Mouse (Mus musculus) embryonic fibroblast, embryonic 13.5 days (primary cell): ENCODE measurements around the gene Tep1.
A peak's percentile ranks its signal among the peaks of the same experiment; 100 is the strongest.

ENCODE experiments used
- CTCF ChIP-seq: IDR thresholded peaks from 2 replicates; pipeline ENCODE4 v1.5.1; 2011; ENCODE audit warnings: mild to moderate bottlenecking, control low read depth, low read length, moderate library complexity, borderline replicate concordance; ENCODE audit not compliant: insufficient read depth
- POLR2A ChIP-seq: IDR thresholded peaks from 2 replicates; pipeline ENCODE4 v1.6.1; 2011; ENCODE audit warnings: low read depth, mild to moderate bottlenecking, control low read depth, low read length, moderate library complexity

- TF ChIP-seq POLR2A = no peak
- TF ChIP-seq CTCF = 0 out of 2 replicates have a peak, but pooled peaks have one; percentile 18
Measured at GRCm38 (mm10) chr14:50837236-50837635, 33.1 kb downstream of the Tep1 start.
